Mouse (Mus musculus): Measurements from ENCODE around the gene Vmn2r91. TPM values are rescaled to one million over a fixed set of nuclear protein-coding genes. Genes with fewer than 3 reads are reported as not detected.
"Not testable (repeated sequence)": the region's sequence is repeated elsewhere in the genome, so short reads cannot be mapped to it uniquely, and the experiment has no call there.

The Vmn2r91 gene
- not detected in 2 replicates for total RNA-seq (2014; rRNA removed)
- polyA plus RNA-seq (2015; fragmentation: Nextera tagmentation; extraction: Ambion mirVana), result not detected in 2 replicates

- not testable (repeated sequence) for H3K9ac ChIP-seq (replicated peaks; ENCODE audit: low read length, poor library complexity, severe bottlenecking); H3K27ac ChIP-seq (ENCODE audit: low read depth, low read length); DNase-seq (ENCODE audit: low spot score); H3K9me3 ChIP-seq (ENCODE audit: low read length); H3K27me3 ChIP-seq (ENCODE audit: insufficient read depth, low read length); H3K4me2 ChIP-seq (ENCODE audit: low read depth, low read length, poor library complexity, severe bottlenecking); H3K4me3 ChIP-seq (ENCODE audit: low read depth, low read length); H3K36me3 ChIP-seq (ENCODE audit: insufficient read depth, low read length); ATAC-seq (ENCODE audit: low FRiP score); H3K4me1 ChIP-seq (ENCODE audit: insufficient read depth, low read length)
Observed at GRCm38 (mm10) chr17:18084716-18085115, at the start of gene Vmn2r91. Gene Vmn2r91 (plus strand): TSS chr17:18085016.

- DNase-seq (ENCODE audit: low spot score), result no peak
- no peak for TF ChIP-seq CTCF (IDR thresholded peaks at IDR 0.05)
Observed at GRCm38 (mm10) chr17:18049124-18049523, 35.7 kb upstream of the Vmn2r91 start, which contains the start of gene Vmn2r124. Gene Vmn2r124 (plus strand): TSS chr17:18049424.

GRCm38 (mm10) chr17:18095626-18096025 lies 10.8 kb downstream of the Vmn2r91 start:
- not testable (repeated sequence) for H3K27ac ChIP-seq (ENCODE audit: low read depth, low read length); H3K4me1 ChIP-seq (ENCODE audit: insufficient read depth, low read length); H3K9me3 ChIP-seq (ENCODE audit: low read length); H3K4me3 ChIP-seq (ENCODE audit: low read depth, low read length); DNase-seq (ENCODE audit: low spot score); ATAC-seq (ENCODE audit: low FRiP score); H3K9ac ChIP-seq (replicated peaks; ENCODE audit: low read length, poor library complexity, severe bottlenecking); H3K36me3 ChIP-seq (ENCODE audit: insufficient read depth, low read length); H3K27me3 ChIP-seq (ENCODE audit: insufficient read depth, low read length); H3K4me2 ChIP-seq (ENCODE audit: low read depth, low read length, poor library complexity, severe bottlenecking)
- 69% methylated on average over 1 of the region's 1 CpGs for WGBS

More at GRCm38 (mm10) chr17:18049124-18049523, 35.7 kb upstream of the Vmn2r91 start, which contains the start of gene Vmn2r124:
- Histone ChIP-seq H3K9me3 (ENCODE audit: low read length) (no peaks in the 10 kb centered on the region), H3K27ac (ENCODE audit: low read depth, low read length) (no peak within 1 kb of the TSS), H3K4me2 (ENCODE audit: low read depth, low read length, poor library complexity, severe bottlenecking) (no peak within 1 kb of the TSS), H3K9ac (replicated peaks; ENCODE audit: low read length, poor library complexity, severe bottlenecking) (no peak within 1 kb of the TSS), H3K4me3 (ENCODE audit: low read depth, low read length) (no peak within 1 kb of the TSS), H3K36me3 (ENCODE audit: insufficient read depth, low read length) (no peaks in the 10 kb centered on the region), H3K4me1 (ENCODE audit: insufficient read depth, low read length) (no peaks in the 10 kb centered on the region), H3K27me3 (ENCODE audit: insufficient read depth, low read length) (no peaks in the 10 kb centered on the region)
- WGBS, result 38% methylated on average over 2 of the region's 2 CpGs
- no peak for ATAC-seq (ENCODE audit: low FRiP score)

GRCm38 (mm10) chr17:18102265-18102664 lies 17.4 kb downstream of the Vmn2r91 start:
- H3K9me3 ChIP-seq (ENCODE audit: low read length); H3K27me3 ChIP-seq (ENCODE audit: insufficient read depth, low read length); ATAC-seq (ENCODE audit: low FRiP score); H3K27ac ChIP-seq (ENCODE audit: low read depth, low read length); H3K4me1 ChIP-seq (ENCODE audit: insufficient read depth, low read length); H3K4me3 ChIP-seq (ENCODE audit: low read depth, low read length); H3K9ac ChIP-seq (replicated peaks; ENCODE audit: low read length, poor library complexity, severe bottlenecking); H3K36me3 ChIP-seq (ENCODE audit: insufficient read depth, low read length); DNase-seq (ENCODE audit: low spot score); H3K4me2 ChIP-seq (ENCODE audit: low read depth, low read length, poor library complexity, severe bottlenecking): not testable (repeated sequence)
- WGBS, result 88% methylated on average over 3 of the region's 3 CpGs

GRCm38 (mm10) chr17:18151587-18151986 lies 66.8 kb downstream of the Vmn2r91 start, which contains the start of gene Vmn2r92:
Gene Vmn2r92 (plus strand): TSS chr17:18151887.
- H3K4me1 ChIP-seq (ENCODE audit: insufficient read depth, low read length); H3K4me3 ChIP-seq (ENCODE audit: low read depth, low read length); H3K9ac ChIP-seq (replicated peaks; ENCODE audit: low read length, poor library complexity, severe bottlenecking); ATAC-seq (ENCODE audit: low FRiP score); H3K27me3 ChIP-seq (ENCODE audit: insufficient read depth, low read length); H3K36me3 ChIP-seq (ENCODE audit: insufficient read depth, low read length); H3K4me2 ChIP-seq (ENCODE audit: low read depth, low read length, poor library complexity, severe bottlenecking); H3K27ac ChIP-seq (ENCODE audit: low read depth, low read length); H3K9me3 ChIP-seq (ENCODE audit: low read length); DNase-seq (ENCODE audit: low spot score): not testable (repeated sequence)
- WGBS, result 76% methylated on average over 1 of the region's 1 CpGs

GRCm38 (mm10) chr17:18161194-18161593 lies 76.4 kb downstream of the Vmn2r91 start:
- not testable (repeated sequence) for H3K27ac ChIP-seq (ENCODE audit: low read depth, low read length); H3K9me3 ChIP-seq (ENCODE audit: low read length); DNase-seq (ENCODE audit: low spot score); ATAC-seq (ENCODE audit: low FRiP score); H3K4me1 ChIP-seq (ENCODE audit: insufficient read depth, low read length); H3K9ac ChIP-seq (replicated peaks; ENCODE audit: low read length, poor library complexity, severe bottlenecking); H3K4me3 ChIP-seq (ENCODE audit: low read depth, low read length); H3K4me2 ChIP-seq (ENCODE audit: low read depth, low read length, poor library complexity, severe bottlenecking); H3K36me3 ChIP-seq (ENCODE audit: insufficient read depth, low read length); H3K27me3 ChIP-seq (ENCODE audit: insufficient read depth, low read length)
- WGBS, result 81% methylated on average over 2 of the region's 2 CpGs

Other genes starting within 250 kb of the Vmn2r91 start
- gene Has1, start 229.8 kb upstream of the Vmn2r91 start, total RNA-seq (2014; rRNA removed), result 1.1 and 1.5 TPM in 2 replicates
- 0.81 and 0.91 TPM in 2 replicates for gene Has1, start 229.8 kb upstream of the Vmn2r91 start, polyA plus RNA-seq (2015; fragmentation: Nextera tagmentation; extraction: Ambion mirVana)
- gene Fpr1, start 201.1 kb upstream of the Vmn2r91 start, total RNA-seq (2014; rRNA removed), result 0.52 TPM in 1 of 2 replicates, not detected in the other
- gene Fpr1, start 201.1 kb upstream of the Vmn2r91 start, polyA plus RNA-seq (2015; fragmentation: Nextera tagmentation; extraction: Ambion mirVana), result 0.22 TPM in 1 of 2 replicates, not detected in the other
- gene Fpr2, start 197.2 kb upstream of the Vmn2r91 start, total RNA-seq (2014; rRNA removed), result 0.52 TPM in 1 of 2 replicates, not detected in the other
- gene Fpr2, start 197.2 kb upstream of the Vmn2r91 start, polyA plus RNA-seq (2015; fragmentation: Nextera tagmentation; extraction: Ambion mirVana), result 0.31 and 0.74 TPM in 2 replicates
- gene Fpr3, start 197.2 kb upstream of the Vmn2r91 start, total RNA-seq (2014; rRNA removed), result not detected in 2 replicates
- gene Fpr3, start 197.2 kb upstream of the Vmn2r91 start, polyA plus RNA-seq (2015; fragmentation: Nextera tagmentation; extraction: Ambion mirVana), result not detected in 2 replicates
- gene Fpr-rs4, start 63.3 kb upstream of the Vmn2r91 start, total RNA-seq (2014; rRNA removed), result not detected in 2 replicates
- not detected in 2 replicates for gene Fpr-rs4, start 63.3 kb upstream of the Vmn2r91 start, polyA plus RNA-seq (2015; fragmentation: Nextera tagmentation; extraction: Ambion mirVana)
- not detected in 2 replicates for gene Vmn2r124, start 35.6 kb upstream of the Vmn2r91 start, total RNA-seq (2014; rRNA removed)
- gene Vmn2r124, start 35.6 kb upstream of the Vmn2r91 start, polyA plus RNA-seq (2015; fragmentation: Nextera tagmentation; extraction: Ambion mirVana), result not detected in 2 replicates
- gene Vmn2r92, start 66.9 kb downstream of the Vmn2r91 start, total RNA-seq (2014; rRNA removed), result not detected in 2 replicates
- gene Vmn2r92, start 66.9 kb downstream of the Vmn2r91 start, polyA plus RNA-seq (2015; fragmentation: Nextera tagmentation; extraction: Ambion mirVana), result not detected in 2 replicates
- not detected in 2 replicates for gene Vmn2r94, start 192.7 kb downstream of the Vmn2r91 start, total RNA-seq (2014; rRNA removed)
- gene Vmn2r94, start 192.7 kb downstream of the Vmn2r91 start, polyA plus RNA-seq (2015; fragmentation: Nextera tagmentation; extraction: Ambion mirVana), result not detected in 2 replicates
- gene Vmn2r93, start 213.1 kb downstream of the Vmn2r91 start, total RNA-seq (2014; rRNA removed), result not detected in 2 replicates
- gene Vmn2r93, start 213.1 kb downstream of the Vmn2r91 start, polyA plus RNA-seq (2015; fragmentation: Nextera tagmentation; extraction: Ambion mirVana), result not detected in 2 replicates